Mouse (Mus musculus) thymus, adult 2 months (tissue): ENCODE measurements around the gene Arhgdia. TPM values are rescaled to one million over a fixed set of nuclear protein-coding genes. Genes with fewer than 3 reads are reported as not detected.

Experiments used
- DNase-seq: peaks from one replicate; pipeline ENCODE4 v3.0.0; 2021
- H3K27ac ChIP-seq: fragments of 200-500 bp; 2 replicates; pipeline ENCODE4 v1.5.1; 2012; ENCODE audit warnings: low read length, control low read depth; ENCODE audit not compliant: control insufficient read depth, insufficient read depth
- H3K27me3 ChIP-seq: fragments of 200-500 bp; 2 replicates; pipeline ENCODE4 v1.6.1; 2012; ENCODE audit warnings: mild to moderate bottlenecking, low read length, moderate library complexity, mixed read lengths; ENCODE audit not compliant: control insufficient read depth, insufficient read depth
- H3K36me3 ChIP-seq: fragments of 200-500 bp; 2 replicates; pipeline ENCODE4 v1.6.1; 2012; ENCODE audit warnings: mild to moderate bottlenecking, low read length, moderate library complexity; ENCODE audit not compliant: control insufficient read depth, insufficient read depth
- H3K4me1 ChIP-seq: fragments of 200-500 bp; replicated peaks from 2 replicates; pipeline ENCODE4 v1.6.1; 2012; ENCODE audit warnings: low read length; ENCODE audit not compliant: control insufficient read depth, insufficient read depth
- H3K4me3 ChIP-seq: fragments of 200-500 bp; 2 replicates; pipeline ENCODE4 v1.5.1; 2012; ENCODE audit warnings: mild to moderate bottlenecking, low read length, control low read depth, moderate library complexity; ENCODE audit not compliant: control insufficient read depth, insufficient read depth
- CTCF ChIP-seq: fragments of 200-500 bp; IDR thresholded peaks from 2 replicates; pipeline ENCODE4 v1.5.1; 2012; ENCODE audit warnings: mild to moderate bottlenecking, control low read depth, low read length, moderate library complexity, borderline replicate concordance; ENCODE audit not compliant: control insufficient read depth, poor library complexity, insufficient read depth; ENCODE audit errors: extremely low read depth
- POLR2A ChIP-seq: fragments of 200-500 bp; IDR thresholded peaks from 2 replicates; pipeline ENCODE4 v1.6.1; 2012; ENCODE audit warnings: mild to moderate bottlenecking, low read length, control low read depth, moderate library complexity; ENCODE audit not compliant: control insufficient read depth, poor library complexity, insufficient read depth; ENCODE audit errors: extremely low read depth
- WGBS: fragments of 180-500 bp; shearing (Covaris S2); methylation state at CpG from one replicate; pipeline ENCODE4 v1.1.7; 2018; 5-methylcytosine and 5-hydroxymethylcytosine counted together
- polyA plus RNA-seq: library from polyadenylated mRNA; depleted of rRNA; stranded (reverse); fragments of >200 nt; gene quantifications from 2 replicates; pipeline ENCODE4 v1.2.3, GENCODE M21; 2012

Arhgdia gene
- polyA plus RNA-seq, 1 experiment = 1,184 TPM

- H3K27me3 ChIP-seq = no peaks in the 10 kb centered on the region
- DNase-seq = no peak
- peaks cover 9% of the 10 kb centered on the region; the same call in 1 of the 2 replicates for H3K36me3 ChIP-seq
- TF ChIP-seq POLR2A (no peak), CTCF (no peak)
- H3K27ac ChIP-seq = no peak overlapping the region
- H3K4me1 ChIP-seq = peaks cover 7% of the 10 kb centered on the region
- no peak overlapping the region for H3K4me3 ChIP-seq
- WGBS = 84% methylated on average over 3 of the region's 3 CpGs
These were observed 42.9 kb downstream of the Arhgdia start for GRCm38 (mm10) chr11:120538485-120538884.

- H3K4me1 ChIP-seq = peaks cover 10% of the 10 kb centered on the region
- WGBS = 86% methylated on average over 3 of the region's 3 CpGs
- H3K27me3 ChIP-seq = peaks cover 13% of the 10 kb centered on the region; the same call in 1 of the 2 replicates
- DNase-seq = no peak
- no peak for TF ChIP-seq POLR2A
- no peak for TF ChIP-seq CTCF
- H3K4me3 ChIP-seq = no peak overlapping the region
- no peak overlapping the region for H3K27ac ChIP-seq
- no peaks in the 10 kb centered on the region for H3K36me3 ChIP-seq
These were observed 45.6 kb downstream of the Arhgdia start for GRCm38 (mm10) chr11:120535804-120536203.

- H3K27me3 ChIP-seq = peaks cover 17% of the 10 kb centered on the region; the same call in 1 of the 2 replicates
- no peak overlapping the region for H3K27ac ChIP-seq
- H3K4me3 ChIP-seq = no peak overlapping the region
- H3K4me1 ChIP-seq = peaks cover 12% of the 10 kb centered on the region
- H3K36me3 ChIP-seq = no peaks in the 10 kb centered on the region
- TF ChIP-seq CTCF (no peak), POLR2A (no peak)
- DNase-seq = no peak
- WGBS = 95% methylated on average over 3 of the region's 3 CpGs
These were observed 46.3 kb downstream of the Arhgdia start for GRCm38 (mm10) chr11:120535145-120535544.

- 90% methylated on average over 8 of the region's 8 CpGs for WGBS
- H3K27me3 ChIP-seq = peaks cover 17% of the 10 kb centered on the region; the same call in 1 of the 2 replicates
- H3K4me3 ChIP-seq = no peak overlapping the region
These were observed 47.3 kb downstream of the Arhgdia start for GRCm38 (mm10) chr11:120534093-120534492.

GRCm38 (mm10) chr11:120531646-120532045 lies 49.8 kb downstream of the Arhgdia start:
- Histone ChIP-seq H3K27me3 (peaks cover 17% of the 10 kb centered on the region; the same call in 1 of the 2 replicates), H3K4me3 (no peak overlapping the region), H3K4me1 (peaks cover 5% of the 10 kb centered on the region; the same call in 1 of the 2 replicates), H3K36me3 (no peaks in the 10 kb centered on the region), H3K27ac (no peak overlapping the region)
- TF ChIP-seq POLR2A (no peak), CTCF (no peak)
- DNase-seq = no peak
- 38% methylated on average over 9 of the region's 9 CpGs for WGBS

More at GRCm38 (mm10) chr11:120534093-120534492, 47.3 kb downstream of the Arhgdia start:
- no peak for DNase-seq
- TF ChIP-seq CTCF = no peak
- no peak for TF ChIP-seq POLR2A
- Histone ChIP-seq H3K4me1 (peaks cover 7% of the 10 kb centered on the region), H3K27ac (no peak overlapping the region), H3K36me3 (no peaks in the 10 kb centered on the region)

GRCm38 (mm10) chr11:120530085-120530964 lies 51.1 kb downstream of the Arhgdia start, which contains the start of gene Gcgr:
Gene Gcgr, plus strand, starts transcription at chr11:120530699.
- Histone ChIP-seq H3K27ac (no peak within 1 kb of the TSS), H3K4me3 (no peak within 1 kb of the TSS), H3K27me3 (peaks cover 17% of the 10 kb centered on the region; the same call in 1 of the 2 replicates), H3K4me1 (peaks cover 5% of the 10 kb centered on the region; the same call in 1 of the 2 replicates), H3K36me3 (no peaks in the 10 kb centered on the region)
- no peak for DNase-seq
- WGBS = 16% methylated on average over 62 of the region's 62 CpGs
- no peak for TF ChIP-seq CTCF
- TF ChIP-seq POLR2A = no peak
